Mouse (Mus musculus): ENCODE data around the gene Mmp23.
"Not testable (repeated sequence)": the region's sequence is repeated elsewhere in the genome, so short reads cannot be mapped to it uniquely, and the experiment has no call there.

Mmp23 gene

GRCm38 (mm10) chr4:155654456-155655298 is 1.5 kb upstream of the Mmp23 start:
- DNase-seq (ENCODE audit: low read depth) = no peak

GRCm38 (mm10) chr4:155654183-155654455 is 935 bp upstream of the Mmp23 start:
- no peak for DNase-seq (ENCODE audit: low read depth)

DNA sequence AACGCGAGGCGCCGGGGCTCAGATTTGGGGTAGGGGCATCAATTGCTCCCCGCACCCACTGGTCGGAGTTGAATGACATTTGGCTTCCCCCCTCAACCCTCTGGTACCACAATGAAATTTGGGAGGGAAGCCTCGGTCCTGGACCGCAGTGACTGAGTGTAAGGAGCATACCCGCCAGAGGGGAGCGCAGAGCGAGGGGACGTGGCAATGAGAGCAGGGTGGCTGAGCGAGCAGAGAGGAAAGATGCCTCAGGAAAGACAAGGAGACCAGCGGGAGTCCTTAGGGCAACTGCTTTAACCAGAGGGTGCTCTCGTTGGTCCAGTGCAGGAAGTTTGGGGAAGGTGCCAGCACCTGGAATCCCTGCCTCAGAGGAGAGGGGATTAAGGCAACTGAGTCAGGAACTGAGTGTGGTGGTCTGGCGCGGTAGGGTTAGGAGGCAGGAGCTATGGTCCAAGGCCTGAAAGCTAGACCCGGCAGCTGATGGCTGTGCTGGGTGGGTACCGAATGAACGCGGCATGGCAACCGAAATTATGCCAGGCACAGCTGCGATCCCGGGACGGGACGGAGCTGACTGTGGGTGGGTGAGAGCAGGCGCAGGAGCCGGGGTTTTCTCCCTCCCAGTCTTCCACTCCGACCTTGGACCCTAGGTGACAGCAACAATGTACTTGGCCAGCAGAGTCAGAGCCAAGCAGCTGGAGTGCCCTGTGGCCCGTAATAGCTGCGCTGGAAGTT is 433 bp upstream of the Mmp23 start:
- no peak for DNase-seq (ENCODE audit: low read depth)

- DNase-seq (ENCODE audit: low read depth) = no peak
Measured at GRCm38 (mm10) chr4:155652283-155653085, 700 bp downstream of the Mmp23 start.

DNA sequence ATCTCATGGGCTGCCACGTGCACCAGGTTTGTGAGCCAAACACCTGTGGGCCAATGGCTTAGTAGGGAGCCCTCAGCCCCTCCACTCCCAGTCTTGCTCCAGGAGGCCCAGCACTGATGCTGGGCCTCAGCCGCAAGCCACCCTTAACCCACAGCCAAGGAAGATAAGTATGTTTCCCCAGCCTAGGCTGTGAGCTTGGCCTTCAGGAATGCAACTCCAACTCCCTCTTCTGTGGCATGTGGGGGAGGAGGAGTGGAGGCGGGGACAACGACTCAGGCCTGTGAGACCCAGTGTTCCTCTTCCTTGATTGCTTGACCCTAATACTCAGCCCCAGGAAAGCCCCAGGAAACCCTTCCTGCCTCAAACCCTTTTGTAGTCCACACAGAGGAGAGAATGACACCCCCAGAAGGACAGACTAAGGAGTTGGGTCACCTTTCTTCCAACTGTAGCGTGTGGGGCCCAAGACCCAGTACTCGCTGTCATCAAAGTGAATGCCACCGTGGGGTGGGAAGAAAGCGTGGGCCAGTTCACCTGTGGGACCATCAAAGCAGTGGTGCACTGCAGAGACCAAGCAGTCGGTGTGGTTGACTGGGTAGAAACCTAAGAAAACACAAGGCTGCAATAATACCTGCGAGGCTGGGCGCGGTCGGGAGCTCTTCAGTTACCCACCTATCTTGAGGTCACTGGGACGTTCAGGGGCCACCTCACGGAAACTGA is 1.5 kb downstream of the Mmp23 start:
- DNase-seq (ENCODE audit: low read depth) = no peak

DNA sequence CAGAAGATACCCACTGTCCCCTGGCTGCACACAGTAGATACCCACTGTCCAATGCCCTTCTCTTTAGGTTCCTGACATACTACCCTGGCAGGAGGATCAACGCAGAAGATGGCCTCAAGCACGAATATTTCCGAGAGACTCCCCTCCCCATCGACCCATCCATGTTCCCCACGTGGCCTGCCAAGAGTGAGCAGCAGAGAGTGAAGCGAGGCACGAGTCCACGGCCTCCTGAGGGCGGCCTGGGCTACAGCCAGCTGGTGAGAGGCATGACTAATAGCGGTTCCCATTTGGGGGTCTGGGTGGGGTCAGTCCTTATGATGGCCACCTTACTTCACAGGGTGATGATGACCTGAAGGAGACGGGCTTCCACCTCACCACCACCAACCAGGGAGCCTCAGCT is 3.8 kb downstream of the Mmp23 start:
- no peak for DNase-seq (ENCODE audit: low read depth)

DNA sequence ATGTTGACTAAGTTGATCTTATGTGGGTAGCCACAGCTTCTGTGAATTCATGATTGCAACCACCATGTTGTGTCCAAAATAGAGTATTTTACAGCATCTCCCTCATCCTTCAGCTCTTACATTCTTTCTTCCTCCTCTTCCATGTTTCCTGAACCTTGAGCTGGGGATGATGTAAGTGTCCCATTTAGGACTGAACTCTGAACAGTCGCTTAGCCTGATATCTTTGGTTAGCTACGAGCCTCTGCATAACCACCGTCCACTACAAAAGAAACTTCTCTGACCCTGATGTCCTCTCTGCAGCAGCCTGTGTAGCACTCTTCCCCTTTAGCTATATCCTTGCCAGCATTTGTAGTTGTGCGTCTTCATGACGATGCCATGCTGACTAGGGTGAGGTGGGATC is 7.5 kb downstream of the Mmp23 start:
- DNase-seq (ENCODE audit: low read depth) = no peak

GRCm38 (mm10) chr4:155645308-155645707 is 7.9 kb downstream of the Mmp23 start, which contains the start of gene Gm10563:
Gene Gm10563 (minus strand): TSS chr4:155645408.
- not testable (repeated sequence) for DNase-seq (ENCODE audit: low read depth)

DNA sequence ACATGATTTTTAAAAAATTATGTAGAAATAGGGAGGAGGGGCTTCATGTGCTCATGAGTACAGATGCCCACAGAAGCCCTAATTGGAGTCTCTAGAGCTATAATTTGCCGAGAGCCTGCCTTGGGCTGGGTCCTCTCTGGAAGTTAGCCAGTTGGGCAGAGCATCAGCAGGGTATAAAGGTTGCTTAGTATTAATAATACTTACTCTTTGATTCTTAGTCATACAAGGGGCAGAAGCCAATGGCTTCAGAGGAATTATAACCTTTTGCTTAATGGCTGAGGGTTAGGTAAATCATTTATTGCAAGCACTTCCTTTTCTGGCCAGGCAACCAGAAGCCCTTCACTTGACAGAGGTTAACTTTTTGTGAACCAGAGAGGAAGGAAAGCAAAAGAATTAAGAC is 9.7 kb downstream of the Mmp23 start:
- DNase-seq (ENCODE audit: low read depth) = no peak

- no peak for DNase-seq (ENCODE audit: low read depth)
Measured at GRCm38 (mm10) chr4:155635766-155636499, 17.3 kb downstream of the Mmp23 start.

GRCm38 (mm10) chr4:155630267-155630666 is 22.9 kb downstream of the Mmp23 start:
- no peak for DNase-seq (ENCODE audit: low read depth)

- DNase-seq (ENCODE audit: low read depth) = peak; percentile 97
Measured at GRCm38 (mm10) chr4:155624338-155625291, 28.6 kb downstream of the Mmp23 start, which contains the start of gene Cdk11b. Gene Cdk11b (plus strand): TSS chr4:155624854.

GRCm38 (mm10) chr4:155618321-155618720 is 34.9 kb downstream of the Mmp23 start:
- DNase-seq (ENCODE audit: low read depth) = no peak

GRCm38 (mm10) chr4:155613264-155613663 is 39.9 kb downstream of the Mmp23 start:
- DNase-seq (ENCODE audit: low read depth) = no peak

DNA sequence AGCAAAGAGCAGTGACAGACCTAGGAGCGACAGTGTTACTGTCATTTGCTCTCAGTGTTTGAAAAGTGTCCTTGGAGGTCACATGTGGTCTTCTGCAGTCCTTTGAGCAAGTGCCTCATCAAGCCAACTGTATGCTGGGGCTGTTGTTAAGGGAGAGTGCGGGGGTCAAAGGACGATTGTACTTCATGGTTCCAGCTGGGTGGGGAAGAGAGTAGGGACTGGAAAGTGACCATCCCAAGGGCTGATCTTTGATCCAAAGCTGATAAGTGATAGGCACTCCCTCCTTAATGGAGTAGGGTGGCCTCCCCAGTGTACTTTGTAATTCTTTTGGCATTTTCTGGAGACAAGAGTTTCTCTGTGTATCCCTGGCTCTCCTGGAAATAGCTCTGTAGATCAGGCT is 41.3 kb downstream of the Mmp23 start:
- no peak for DNase-seq (ENCODE audit: low read depth)

DNA sequence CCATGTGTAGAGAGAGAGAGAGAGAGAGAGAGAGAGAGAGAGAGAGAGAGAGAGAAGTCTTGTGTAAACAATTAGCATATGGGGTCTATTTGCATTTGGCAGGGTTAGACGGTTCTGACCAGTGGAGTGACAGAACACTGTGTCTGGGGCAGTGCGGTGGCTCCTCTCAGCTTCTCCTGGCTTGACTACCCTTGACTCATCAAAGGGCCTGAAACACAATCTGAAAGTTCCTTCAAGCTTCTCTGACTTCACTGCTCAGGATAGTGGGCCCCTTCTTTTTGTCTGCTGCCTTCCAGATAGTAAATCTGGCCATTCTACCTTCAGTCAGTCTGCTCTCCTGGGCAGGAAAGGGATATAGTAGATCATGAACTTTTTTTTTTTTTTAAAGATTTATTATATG is 46.4 kb downstream of the Mmp23 start:
- DNase-seq (ENCODE audit: low read depth) = no peak

DNA sequence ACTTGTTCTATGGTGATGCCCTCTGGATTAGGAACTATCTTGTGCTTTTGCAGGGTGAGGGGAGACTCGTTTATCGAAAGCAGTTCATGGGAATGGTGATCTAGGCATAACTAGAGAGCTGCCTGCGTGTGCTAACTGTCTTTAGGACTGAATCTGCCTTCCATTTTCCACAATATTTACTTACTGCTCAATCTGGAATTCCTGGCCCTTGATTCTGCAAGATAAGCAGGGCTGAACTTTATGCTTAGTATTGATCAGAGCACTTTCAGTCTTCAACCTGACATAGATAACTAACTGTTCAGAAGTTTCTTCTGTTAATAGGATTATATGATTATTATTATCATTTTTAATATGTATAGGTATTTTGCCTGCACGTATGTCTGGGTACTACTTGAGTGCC is 48.1 kb downstream of the Mmp23 start:
- no peak for DNase-seq (ENCODE audit: low read depth)

DNA sequence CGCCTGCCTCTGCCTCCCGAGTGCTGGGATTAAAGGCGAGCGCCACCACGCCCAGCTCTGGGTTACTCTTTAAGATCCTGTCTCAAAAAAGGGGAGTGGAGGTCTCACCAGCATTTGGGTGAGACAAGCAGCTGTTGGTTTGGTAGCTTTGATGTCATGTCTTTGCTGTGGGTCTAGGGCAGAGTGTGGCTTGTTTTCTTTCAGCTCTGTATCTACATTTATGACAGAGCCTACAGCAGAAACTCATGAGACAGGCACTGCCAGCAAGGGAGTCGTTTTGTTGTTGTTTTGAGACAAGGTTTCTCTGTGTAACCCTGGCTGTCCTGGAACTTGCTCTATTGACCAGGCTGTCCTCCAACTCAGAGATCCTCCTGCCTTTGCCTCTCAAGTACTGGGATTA is 49.4 kb downstream of the Mmp23 start:
- DNase-seq (ENCODE audit: low read depth) = no peak

- DNase-seq (ENCODE audit: low read depth) = no peak
Measured at GRCm38 (mm10) chr4:155602753-155603152, 50.4 kb downstream of the Mmp23 start.

DNA sequence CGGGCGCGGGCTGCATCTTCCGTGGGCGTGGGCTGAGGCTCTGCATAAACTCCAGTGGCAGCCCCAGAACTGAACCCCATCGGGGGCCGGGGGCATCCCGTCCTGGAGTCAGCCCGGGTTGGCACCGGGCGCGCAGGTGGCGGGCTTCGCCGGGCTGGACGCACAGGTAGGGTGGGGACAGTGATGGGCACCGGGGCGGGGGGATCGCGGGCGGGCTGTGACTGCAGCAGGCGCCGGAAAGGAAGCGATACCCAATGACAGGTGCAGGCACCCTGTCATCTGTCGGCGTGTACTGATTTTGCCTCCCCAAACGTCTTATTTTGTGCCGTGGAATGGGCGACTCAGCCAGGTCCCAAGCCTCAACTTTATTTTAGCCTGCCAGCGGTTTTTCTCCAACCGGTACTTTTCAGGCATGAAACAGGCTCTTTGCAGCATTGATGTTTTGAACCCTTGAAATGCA is 51.2 kb downstream of the Mmp23 start:
- no peak for DNase-seq (ENCODE audit: low read depth)
